Mouse (Mus musculus) spleen, adult 2 months (tissue): ENCODE data around the gene Dlec1. TPM values are rescaled to one million over a fixed set of nuclear protein-coding genes. Genes with fewer than 3 reads are reported as not detected.
A peak's percentile ranks its signal among the peaks of the same experiment; 100 is the strongest.

Experiments used
- DNase-seq, 2 experiments: peaks; one replicate each; pipeline versions ENCODE4 v3.0.0 to v3.0.0-alpha.2; 2012 to 2021; ENCODE audit warnings: low spot score in 2 of 2, low read depth in 1 of 2
- H3K27ac ChIP-seq: fragments of 200-500 bp; 2 replicates; pipeline ENCODE4 v1.5.1; 2012; ENCODE audit warnings: low read length, inconsistent platforms; ENCODE audit not compliant: insufficient read depth
- H3K27me3 ChIP-seq: fragments of 200-500 bp; 2 replicates; pipeline ENCODE4 v1.6.1; 2012; ENCODE audit warnings: mild to moderate bottlenecking, moderate library complexity, low read length, inconsistent platforms; ENCODE audit not compliant: control insufficient read depth, insufficient read depth
- H3K36me3 ChIP-seq: fragments of 200-500 bp; 2 replicates; pipeline ENCODE4 v1.6.1; 2012; ENCODE audit warnings: mild to moderate bottlenecking, low read length, inconsistent platforms; ENCODE audit not compliant: control insufficient read depth, insufficient read depth
- H3K4me1 ChIP-seq: fragments of 200-500 bp; 2 replicates; pipeline ENCODE4 v1.6.1; 2011; ENCODE audit warnings: inconsistent platforms; ENCODE audit not compliant: control insufficient read depth, insufficient read depth, insufficient read length
- H3K4me3 ChIP-seq: fragments of 200-500 bp; 2 replicates; pipeline ENCODE4 v1.5.1; 2011; ENCODE audit warnings: mild to moderate bottlenecking, inconsistent platforms; ENCODE audit not compliant: insufficient read depth, insufficient read length; ENCODE audit errors: extremely low read depth
- CTCF ChIP-seq: fragments of 200-500 bp; IDR thresholded peaks from 2 replicates; pipeline ENCODE4 v1.5.1; 2011; ENCODE audit warnings: mild to moderate bottlenecking, inconsistent platforms; ENCODE audit not compliant: insufficient read depth, insufficient read length, insufficient replicate concordance; ENCODE audit errors: extremely low read depth
- POLR2A ChIP-seq: fragments of 200-500 bp; IDR thresholded peaks from 2 replicates; pipeline ENCODE4 v1.6.1; 2011; ENCODE audit warnings: low read depth, low read length, inconsistent platforms
- WGBS: fragments of 180-500 bp; shearing (Covaris S2); methylation state at CpG from one replicate; pipeline ENCODE4 v1.1.7; 2018; 5-methylcytosine and 5-hydroxymethylcytosine counted together
- polyA plus RNA-seq: library from polyadenylated mRNA; depleted of rRNA; stranded (reverse); fragments of >200 nt; gene quantifications from 2 replicates; pipeline ENCODE4 v1.2.3, GENCODE M21; 2012

Gene Dlec1
- polyA plus RNA-seq, 1 experiment = 0.65 TPM

GRCm38 (mm10) chr9:119093419-119094295, 8.6 kb upstream of the Dlec1 start, which contains the start of gene Plcd1:
Gene Plcd1 (minus strand): TSS chr9:119093502.
- Histone ChIP-seq H3K4me3 (peak within 1 kb of the TSS; percentile 43), H3K27me3 (peaks cover 2% of the 10 kb centered on the region; the same call in 1 of the 2 replicates), H3K36me3 (no peaks in the 10 kb centered on the region), H3K27ac (peak within 1 kb of the TSS; percentile 41; the same call in 1 of the 2 replicates), H3K4me1 (peaks cover 2% of the 10 kb centered on the region; the same call in 1 of the 2 replicates)
- 15% methylated on average over 45 of the region's 45 CpGs for WGBS
- no peak for TF ChIP-seq POLR2A
- no peak for TF ChIP-seq CTCF
- peak in 1 of 2 experiments; percentile 29 for DNase-seq

DNA sequence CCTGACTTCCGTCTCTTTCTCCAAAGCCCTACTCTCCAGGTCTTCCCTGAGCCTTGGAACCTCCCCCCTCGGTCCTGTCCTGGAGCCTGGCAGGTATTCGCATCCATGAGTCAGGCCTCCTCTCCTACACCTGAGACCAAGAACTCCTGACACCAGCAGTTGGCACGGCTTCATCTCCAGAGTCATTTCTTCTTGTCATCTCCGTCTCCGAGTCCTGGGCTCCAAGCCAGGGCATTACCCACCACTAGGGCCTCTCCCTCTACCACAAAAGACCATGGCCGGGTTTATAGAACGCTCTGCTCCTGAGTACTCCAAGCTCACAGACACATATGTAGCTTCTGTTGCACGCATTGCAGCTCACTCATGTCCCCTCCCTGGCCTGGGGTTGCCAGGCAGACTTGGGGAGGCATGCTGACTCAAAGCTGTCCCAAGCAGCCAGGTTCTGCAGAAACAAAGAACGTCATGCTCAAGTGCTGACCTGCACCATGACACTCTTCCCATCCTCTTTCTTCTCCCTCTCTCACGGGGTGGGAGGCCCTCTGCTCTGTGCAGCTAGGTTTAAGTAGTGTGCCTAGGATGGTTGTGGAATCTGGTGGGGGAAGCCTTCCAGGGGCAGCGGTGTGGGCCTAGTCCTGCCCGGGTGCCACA, 7.7 kb upstream of the Dlec1 start:
- Histone ChIP-seq H3K27ac (no peak overlapping the region), H3K4me3 (no peak overlapping the region), H3K4me1 (peaks cover 2% of the 10 kb centered on the region; the same call in 1 of the 2 replicates), H3K27me3 (peaks cover 2% of the 10 kb centered on the region; the same call in 1 of the 2 replicates), H3K36me3 (no peaks in the 10 kb centered on the region)
- 81% methylated on average over 13 of the region's 13 CpGs for WGBS
- no peak for DNase-seq
- no peak for TF ChIP-seq POLR2A
- TF ChIP-seq CTCF = no peak

- no peak for DNase-seq
- WGBS = 33% methylated on average over 15 of the region's 15 CpGs
- TF ChIP-seq CTCF = no peak
- TF ChIP-seq POLR2A = no peak
- Histone ChIP-seq H3K36me3 (no peaks in the 10 kb centered on the region), H3K4me3 (no peak overlapping the region), H3K4me1 (no peaks in the 10 kb centered on the region), H3K27ac (no peak overlapping the region), H3K27me3 (no peaks in the 10 kb centered on the region)
These were observed 1.9 kb upstream of the Dlec1 start for GRCm38 (mm10) chr9:119100177-119100898.

DNA sequence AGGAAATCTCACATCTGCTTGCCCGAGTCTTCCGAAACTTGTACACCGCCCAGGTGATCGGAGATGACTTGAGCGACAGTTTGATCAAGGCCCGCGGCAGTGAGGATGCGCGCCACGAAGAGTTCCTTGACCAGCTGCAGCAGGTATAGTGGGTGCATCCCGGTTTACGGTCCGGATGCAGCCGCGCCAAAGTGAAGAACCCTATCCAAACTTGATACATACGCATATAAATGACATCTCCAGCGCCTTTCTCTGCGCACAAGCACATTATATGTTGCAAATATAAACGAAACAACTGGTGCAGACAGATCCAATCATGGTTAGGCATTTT, 470 bp downstream of the Dlec1 start:
- no peak overlapping the region for H3K27ac ChIP-seq
- H3K4me3 ChIP-seq = peak overlapping the region; percentile 67
- DNase-seq = peak in 1 of 2 experiments; percentile 19
- no peak for TF ChIP-seq CTCF
- no peak for TF ChIP-seq POLR2A
- no peaks in the 10 kb centered on the region for H3K27me3 ChIP-seq
- 3% methylated on average over 19 of the region's 19 CpGs for WGBS
- no peaks in the 10 kb centered on the region for H3K36me3 ChIP-seq
- H3K4me1 ChIP-seq = no peaks in the 10 kb centered on the region

DNA sequence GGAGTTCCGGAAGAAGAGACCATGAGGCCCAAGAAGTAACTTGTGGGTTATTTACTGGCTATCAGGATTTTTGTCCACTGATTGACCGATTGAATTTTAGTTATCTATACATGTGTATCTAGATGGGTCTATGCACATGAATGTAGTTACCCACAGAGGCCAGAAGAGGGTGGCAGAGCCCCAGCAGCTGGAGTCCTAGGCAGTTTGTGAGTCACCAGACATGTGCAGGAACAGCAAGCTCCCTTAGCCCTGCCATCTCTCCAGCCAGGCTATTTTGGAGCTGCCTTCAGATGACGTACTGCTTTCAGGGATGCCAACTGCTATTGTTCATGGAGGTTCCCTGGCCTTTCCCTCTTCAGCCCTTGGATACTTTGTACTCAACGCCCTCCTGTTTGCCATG, 5.3 kb downstream of the Dlec1 start:
- no peaks in the 10 kb centered on the region for H3K4me1 ChIP-seq
- H3K27me3 ChIP-seq = no peaks in the 10 kb centered on the region
- H3K27ac ChIP-seq = no peak overlapping the region
- DNase-seq = no peak
- no peak overlapping the region for H3K4me3 ChIP-seq
- no peak for TF ChIP-seq CTCF
- TF ChIP-seq POLR2A = no peak
- H3K36me3 ChIP-seq = no peaks in the 10 kb centered on the region
- 93% methylated on average over 4 of the region's 4 CpGs for WGBS

DNA sequence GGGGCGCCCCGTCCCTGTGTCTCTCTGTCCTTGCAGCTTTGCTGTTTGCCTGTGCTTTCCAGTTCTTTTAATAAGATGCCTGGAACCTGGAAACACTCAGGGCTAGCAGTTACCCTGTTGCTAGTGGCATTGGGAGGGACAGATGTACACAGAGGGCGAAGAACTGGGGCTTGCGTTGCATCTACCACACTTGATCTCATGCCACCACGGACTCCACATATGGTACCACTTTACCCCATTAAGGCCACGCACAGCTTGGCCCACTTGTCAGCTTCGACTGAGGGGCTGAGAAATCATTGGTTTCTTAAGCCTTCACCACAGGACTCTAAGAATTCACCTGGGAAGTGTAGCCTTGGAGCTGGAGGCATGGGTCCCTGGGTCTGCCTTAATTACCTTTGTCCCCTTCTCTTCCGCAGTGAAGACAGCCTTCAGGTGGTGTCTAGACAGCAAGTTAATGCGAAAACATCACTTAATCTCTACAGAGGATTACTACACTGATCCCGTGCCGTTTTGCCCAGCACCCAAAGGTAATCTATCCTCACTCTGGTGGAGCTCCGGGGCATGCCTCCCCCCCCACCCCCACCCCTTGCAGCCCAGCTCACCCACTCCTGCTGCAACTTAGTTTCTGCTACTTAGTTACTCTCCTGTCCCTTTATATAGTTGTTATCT, 7.5 kb downstream of the Dlec1 start:
- Histone ChIP-seq H3K27me3 (no peaks in the 10 kb centered on the region), H3K27ac (no peak overlapping the region), H3K36me3 (no peaks in the 10 kb centered on the region), H3K4me1 (no peaks in the 10 kb centered on the region), H3K4me3 (no peak overlapping the region)
- 80% methylated on average over 12 of the region's 12 CpGs for WGBS
- DNase-seq = no peak
- TF ChIP-seq POLR2A (no peak), CTCF (no peak)
